Mouse (Mus musculus) left cerebral cortex, adult 8-10 months (tissue): ENCODE measurements around the gene Zfp64. TPM values are rescaled to one million over a fixed set of nuclear protein-coding genes. Genes with fewer than 3 reads are reported as not detected.

Source experiments
- DNase-seq, 2 experiments: peaks; one replicate each; pipeline ENCODE4 v3.0.0; 2022; ENCODE audit warnings: low spot score in 2 of 2
- total RNA-seq, 4 experiments: library from RNA; stranded (reverse); gene quantifications; 2 replicates each; pipeline ENCODE4 v1.2.4; 2022

The Zfp64 gene
- total RNA-seq, 4 experiments from 2014 or later = 19.2 to 21.7 (median 20.0) TPM

DNA sequence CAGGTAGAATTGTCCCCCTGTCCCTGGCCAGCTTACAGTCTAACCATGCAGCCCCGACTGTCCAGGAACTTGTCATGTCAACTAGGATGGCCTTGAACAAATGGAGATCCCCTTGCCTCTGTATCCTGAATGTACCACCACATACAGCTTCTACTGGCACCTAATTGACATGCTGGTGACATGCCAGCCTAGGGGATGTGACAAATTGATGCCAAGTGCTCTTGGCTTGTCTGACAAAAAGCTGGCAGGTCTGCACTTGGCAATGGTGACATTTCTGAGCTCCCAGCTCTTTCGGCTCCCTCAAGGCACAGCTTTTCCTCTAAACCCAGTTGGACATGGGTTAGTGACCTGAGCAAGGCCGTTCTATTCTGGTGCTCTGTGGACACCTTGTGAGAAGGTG lies 106.8 kb downstream of the Zfp64 start:
- no peak for DNase-seq

DNA sequence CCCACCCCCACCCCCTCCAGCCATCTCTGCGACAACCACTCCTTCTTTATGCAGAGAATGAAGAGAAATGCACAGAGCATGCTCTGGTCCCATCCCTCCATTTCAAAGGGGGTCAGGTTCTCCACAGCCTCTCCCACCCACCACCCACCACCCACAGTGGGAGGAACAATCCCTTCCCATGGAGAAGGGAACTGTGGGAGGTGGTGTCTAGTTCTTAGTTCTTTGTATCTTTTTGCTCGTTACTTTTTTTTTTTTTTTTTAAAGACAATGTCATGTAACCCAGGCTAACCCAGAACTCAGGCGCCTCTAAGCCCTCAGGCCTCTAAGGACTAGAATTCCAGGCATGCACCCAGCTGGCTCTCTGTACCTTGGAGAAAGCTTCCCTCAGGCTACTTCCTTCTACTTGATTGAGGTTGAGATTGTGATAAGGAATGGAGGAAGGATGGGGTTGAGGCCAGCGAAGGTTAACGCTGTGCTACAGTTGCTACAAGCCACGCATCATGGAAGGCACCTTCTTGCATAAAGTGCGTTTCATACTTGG lies 109.1 kb downstream of the Zfp64 start:
- DNase-seq = no peak

Other genes with a start within 250 kb of the Zfp64 start
- 100 to 1,000 TPM; 400 to 416 (median 410) TPM for gene Atp9a, start 213.2 kb downstream of the Zfp64 start, total RNA-seq
- under 1 TPM in 2 of 4 experiments, not detected in 2; 0.39 to 0.66 TPM for gene Sall4, start 187.6 kb downstream of the Zfp64 start, total RNA-seq